Mouse (Mus musculus) CH12.LX (cell line): ENCODE results near the gene Tnfrsf1a. TPM values are rescaled to one million over a fixed set of nuclear protein-coding genes. Genes with fewer than 3 reads are reported as not detected.

ENCODE experiments used
- DNase-seq: peaks from one replicate; pipeline ENCODE4 v3.0.0-alpha.2; 2013; ENCODE audit errors: extremely low read depth
- H3K27ac ChIP-seq: 2 replicates; pipeline ENCODE4 v1.5.1; 2012; ENCODE audit warnings: low read depth, mild to moderate bottlenecking, control low read depth, moderate library complexity; ENCODE audit not compliant: insufficient read depth
- H3K27me3 ChIP-seq: replicated peaks from 2 replicates; pipeline ENCODE3; 2012; ENCODE audit warnings: inconsistent platforms
- H3K36me3 ChIP-seq, 2 experiments: replicated peaks in 1 of 2; 2 replicates each; pipeline versions ENCODE3 to v1.6.1; 2012; ENCODE audit warnings: inconsistent platforms in 1 of 2, low read length in 1 of 2, mild to moderate bottlenecking in 1 of 2, mixed read lengths in 1 of 2, moderate library complexity in 1 of 2; ENCODE audit not compliant: control insufficient read depth in 1 of 2, insufficient read depth in 1 of 2
- H3K4me1 ChIP-seq, 2 experiments: 2 replicates each; pipeline ENCODE4 v1.6.1; 2012; ENCODE audit warnings: inconsistent platforms in 1 of 2, moderate library complexity in 1 of 2; ENCODE audit not compliant: insufficient read depth in 2 of 2, control insufficient read depth in 1 of 2
- H3K4me2 ChIP-seq: 2 replicates; pipeline ENCODE4 v1.6.1; 2012; ENCODE audit warnings: low read depth, mild to moderate bottlenecking, control low read depth; ENCODE audit not compliant: poor library complexity, insufficient read depth, severe bottlenecking
- H3K4me3 ChIP-seq, 3 experiments: fragments of 150-350 bp in 1 of 3; sonication (generic) in 1 of 3; replicated peaks in 1 of 3; 2 replicates each; pipeline versions ENCODE3 to v1.5.1; 2011 to 2012; ENCODE audit warnings: low read depth in 2 of 3, low read length in 2 of 3, mild to moderate bottlenecking in 2 of 3, moderate library complexity in 2 of 3, control low read depth in 1 of 3, improper control_type of control experiment in 1 of 3, inconsistent platforms in 1 of 3, mixed read lengths in 1 of 3; ENCODE audit not compliant: poor library complexity in 1 of 3
- H3K79me2 ChIP-seq: replicated peaks from 2 replicates; pipeline ENCODE4 v1.6.1; 2012; ENCODE audit warnings: mild to moderate bottlenecking, moderate library complexity; ENCODE audit not compliant: control insufficient read depth, poor library complexity, insufficient read depth, severe bottlenecking; ENCODE audit errors: extremely low read depth
- H3K9ac ChIP-seq: 2 replicates; pipeline ENCODE4 v1.6.1; 2012; ENCODE audit warnings: low read depth, mild to moderate bottlenecking, control low read depth, moderate library complexity; ENCODE audit not compliant: insufficient read depth
- H3K9me3 ChIP-seq: replicated peaks from 2 replicates; pipeline ENCODE3; 2012; ENCODE audit warnings: low read length, inconsistent platforms, mixed read lengths
- CHD1 ChIP-seq: IDR thresholded peaks from 2 replicates; pipeline ENCODE4 v1.6.1; 2012; ENCODE audit warnings: low read depth, low read length, improper control_type of control experiment, inconsistent platforms
- E2F4 ChIP-seq: IDR thresholded peaks from 2 replicates; pipeline ENCODE4 v1.6.1; 2011; ENCODE audit warnings: low read depth, low read length, improper control_type of control experiment; ENCODE audit not compliant: insufficient replicate concordance
- EP300 ChIP-seq: IDR thresholded peaks from 2 replicates; pipeline ENCODE4 v1.6.1; 2011; ENCODE audit warnings: low read length, improper control_type of control experiment
- GABPA ChIP-seq: IDR thresholded peaks from 2 replicates; pipeline ENCODE4 v1.6.1; 2012; ENCODE audit warnings: low read depth, low read length, improper control_type of control experiment, inconsistent platforms; ENCODE audit not compliant: insufficient replicate concordance
- HCFC1 ChIP-seq: IDR thresholded peaks from 2 replicates; pipeline ENCODE4 v1.6.1; 2012; ENCODE audit warnings: low read depth, mild to moderate bottlenecking, inconsistent platforms, low read length, improper control_type of control experiment
- MAX ChIP-seq: IDR thresholded peaks from 2 replicates; pipeline ENCODE4 v1.6.1; 2011; ENCODE audit warnings: low read length, improper control_type of control experiment
- MAZ ChIP-seq: IDR thresholded peaks from 2 replicates; pipeline ENCODE4 v1.6.1; 2012; ENCODE audit warnings: low read depth, mild to moderate bottlenecking, inconsistent platforms, low read length, improper control_type of control experiment, moderate library complexity
- MYC ChIP-seq: IDR thresholded peaks from 2 replicates; pipeline ENCODE4 v1.6.1; 2011; ENCODE audit warnings: low read depth, mild to moderate bottlenecking, improper control_type of control experiment, low read length
- NRF1 ChIP-seq: IDR thresholded peaks from 2 replicates; pipeline ENCODE4 v1.6.1; 2014; ENCODE audit warnings: low read depth, mild to moderate bottlenecking, inconsistent platforms, low read length, improper control_type of control experiment, moderate library complexity
- PAX5 ChIP-seq: IDR thresholded peaks from 2 replicates; pipeline ENCODE4 v1.6.1; 2012; ENCODE audit warnings: low read length, inconsistent platforms, mixed read lengths
- POLR2A ChIP-seq: IDR thresholded peaks from 2 replicates; pipeline ENCODE4 v1.6.1; 2011; ENCODE audit warnings: low read depth, mild to moderate bottlenecking, improper control_type of control experiment, low read length
- RCOR1 ChIP-seq: conservative IDR thresholded peaks from 2 replicates; pipeline ENCODE4 v1.6.1; 2012; ENCODE audit warnings: low read depth, mild to moderate bottlenecking, inconsistent platforms, low read length, improper control_type of control experiment
- SIN3A ChIP-seq: IDR thresholded peaks from 2 replicates; pipeline ENCODE4 v1.6.1; 2012; ENCODE audit warnings: low read length, improper control_type of control experiment, inconsistent platforms
- SMC3 ChIP-seq: IDR thresholded peaks from 2 replicates; pipeline ENCODE4 v1.6.1; 2011; ENCODE audit warnings: low read depth, low read length, improper control_type of control experiment
- TBP ChIP-seq: conservative IDR thresholded peaks from 2 replicates; pipeline ENCODE4 v1.6.1; 2011; ENCODE audit warnings: low read depth, low read length, improper control_type of control experiment
- UBTF ChIP-seq: IDR thresholded peaks from 2 replicates; pipeline ENCODE4 v1.6.1; 2012; ENCODE audit warnings: low read depth, mild to moderate bottlenecking, inconsistent platforms, low read length, improper control_type of control experiment, moderate library complexity
- USF1 ChIP-seq: IDR thresholded peaks from 2 replicates; pipeline ENCODE4 v1.6.1; 2014; ENCODE audit warnings: low read depth, mild to moderate bottlenecking, inconsistent platforms, low read length, improper control_type of control experiment
- USF2 ChIP-seq: conservative IDR thresholded peaks from 2 replicates; pipeline ENCODE4 v1.6.1; 2011; ENCODE audit warnings: low read depth, low read length, improper control_type of control experiment
- ZC3H11A ChIP-seq: IDR thresholded peaks from 2 replicates; pipeline ENCODE4 v1.6.1; 2012; ENCODE audit warnings: low read depth, mild to moderate bottlenecking, inconsistent platforms, low read length, improper control_type of control experiment
- ZKSCAN1 ChIP-seq: IDR thresholded peaks from 2 replicates; pipeline ENCODE4 v1.6.1; 2012; ENCODE audit warnings: low read depth, inconsistent platforms, low read length, improper control_type of control experiment, borderline replicate concordance
- ZNF384 ChIP-seq: IDR thresholded peaks from 2 replicates; pipeline ENCODE4 v1.6.1; 2012; ENCODE audit warnings: low read depth, low read length, improper control_type of control experiment, inconsistent platforms
- dilution Hi-C: fragments of 300-500 bp; cut with MboI; formaldehyde crosslinking; loops from 2 replicates; pipeline ENCODE4 v1.14.3; 2020; ENCODE audit warnings: low sequenced_read_pairs; ENCODE audit not compliant: extremely low pct_unique_long_range_greater_than_20kb, extremely low pct_ligation_motif_present
- in situ Hi-C: fragments of 300-500 bp; cut with MboI; formaldehyde crosslinking; loops from 3 replicates; pipeline ENCODE4 v1.14.3; 2019; ENCODE audit warnings: low sequenced_read_pairs, low pct_ligation_motif_present, low pct_unique_long_range_greater_than_20kb, mixed read lengths
- polyA plus RNA-seq: library from polyadenylated mRNA; unstranded; fragments of >175 nt; gene quantifications from 2 replicates; pipeline ENCODE4 v1.2.1, GENCODE M21; 2012; ENCODE audit warnings: low read depth; ENCODE audit not compliant: insufficient read length
- total RNA-seq, 2 experiments: library from RNA; depleted of rRNA; stranded (reverse); fragments of 300-350 nt in 1 of 2; fragments of >200 nt in 1 of 2; gene quantifications; 2 replicates each; pipeline ENCODE4 v1.2.3; 2012 to 2014

Gene Tnfrsf1a
- total and polyA plus RNA-seq, 3 experiments = 0.13 TPM; not detected in 2

GRCm38 (mm10) chr6:125345625-125346024 is 3.5 kb upstream of the Tnfrsf1a start:
- no peak overlapping the region for H3K27ac ChIP-seq
- in situ Hi-C loops = no loop called here
- dilution Hi-C loops = no loop called here

GRCm38 (mm10) chr6:125346029-125346428 is 3.1 kb upstream of the Tnfrsf1a start:
- TF ChIP-seq ZC3H11A (no peak), TBP (no peak), SIN3A (no peak), NRF1 (no peak), EP300 (no peak), PAX5 (no peak), GABPA (no peak), ZNF384 (no peak), UBTF (no peak), ZKSCAN1 (no peak), USF2 (no peak)
- Histone ChIP-seq H3K4me3 (no peak overlapping the region), H3K9ac (no peak overlapping the region), H3K27ac (no peak overlapping the region), H3K4me1 (no peaks in the 10 kb centered on the region), H3K4me2 (no peak overlapping the region), H3K27me3 (peaks cover 93% of the 10 kb centered on the region), H3K36me3 (no peaks in the 10 kb centered on the region), H3K79me2 (no peaks in the 10 kb centered on the region), H3K9me3 (no peaks in the 10 kb centered on the region)
- in situ Hi-C loops = no loop called here
- dilution Hi-C loops = no loop called here
- DNase-seq = no peak

More at GRCm38 (mm10) chr6:125345625-125346024, 3.5 kb upstream of the Tnfrsf1a start:
- no peaks in the 10 kb centered on the region for H3K79me2 ChIP-seq
- no peaks in the 10 kb centered on the region for H3K36me3 ChIP-seq
- peaks cover 94% of the 10 kb centered on the region for H3K27me3 ChIP-seq
- H3K4me3 ChIP-seq = no peak overlapping the region
- H3K4me1 ChIP-seq = no peaks in the 10 kb centered on the region
- H3K9ac ChIP-seq = no peak overlapping the region
- DNase-seq = no peak
- H3K9me3 ChIP-seq = no peaks in the 10 kb centered on the region
- TF ChIP-seq EP300 = no peak
- TF ChIP-seq RCOR1 = no peak
- no peak for TF ChIP-seq MYC
- TF ChIP-seq HCFC1 = no peak
- no peak for TF ChIP-seq UBTF
- TF ChIP-seq SMC3 = no peak
- no peak for TF ChIP-seq GABPA
- no peak for TF ChIP-seq MAX
- no peak for TF ChIP-seq E2F4
- TF ChIP-seq USF1 = no peak
- TF ChIP-seq CHD1 = no peak
- TF ChIP-seq POLR2A = no peak
- no peak for TF ChIP-seq ZNF384
- TF ChIP-seq ZKSCAN1 = no peak
- TF ChIP-seq SIN3A = no peak
- no peak for TF ChIP-seq MAZ
- H3K4me2 ChIP-seq = no peak overlapping the region
